ENCODE assay signal across 8 mouse cellular contexts in genomic region chr5:75871120-75871519, GRCm38 (mm10).
DNase-seq lines count a peak whose midpoint lies in the region; ATAC-seq lines count a peak whose summit lies in the region.
"Had no signal": no experiment of that assay in that cellular context is flagged by ENCODE, and none has a peak within 500 bp of the region (broad histone marks: within the 10 kb centered on the region; RNA-seq: fewer than 3 reads in every experiment).

No protein-coding gene starts in this region.

- H3K9me3 ChIP-seq in lung, embryonic 16.5 days (ENCODE audit: control insufficient read depth, low read length): no peaks in the 10 kb centered on the region

- peak; percentile 56; the same call in 1 of the 2 replicates for ATAC-seq in lung, embryonic 16.5 days (ENCODE audit: low read depth)

- 24% methylated on average over 8 of the region's 8 CpGs for WGBS in lung, embryonic 16.5 days

- H3K27me3 ChIP-seq in lung, embryonic 16.5 days (ENCODE audit: control insufficient read depth, insufficient read depth, low read depth, low read length): no peaks in the 10 kb centered on the region
- H3K27me3 ChIP-seq: midbrain, embryonic 12.5 days had no signal

- peak; percentile 53 for DNase-seq in CD4-positive, CD25-positive, alpha-beta regulatory T cell, adult 2 months (ENCODE audit: low read depth, low spot score)
- peak; percentile 81 for DNase-seq in MN1 (ENCODE audit: low spot score)
- peak; percentile 80 to 88 for DNase-seq in cerebellum, postnatal 10 days
- DNase-seq in heart, adult 18-20 months: peak; percentile 84 to 94
- DNase-seq in layer of hippocampus, adult 18-20 months (ENCODE audit: low spot score in 2 of 2): peak; percentile 54 to 88
- peak; percentile 9 to 30 for DNase-seq in right cerebral cortex, postnatal 36 days (ENCODE audit: low spot score in 2 of 2)

- no peak overlapping the region for H3K27ac ChIP-seq in lung, embryonic 16.5 days (ENCODE audit: low read length)
- H3K27ac ChIP-seq: midbrain, embryonic 12.5 days had no signal

- H3K9ac ChIP-seq in lung, embryonic 16.5 days (ENCODE audit: low read length): no peak overlapping the region
- H3K9ac ChIP-seq: midbrain, embryonic 12.5 days had no signal

- H3K36me3 ChIP-seq in lung, embryonic 16.5 days (ENCODE audit: control insufficient read depth, insufficient read depth, low read length): no peaks in the 10 kb centered on the region
- H3K36me3 ChIP-seq: midbrain, embryonic 12.5 days had no signal

- no peak overlapping the region for H3K4me2 ChIP-seq in lung, embryonic 16.5 days (ENCODE audit: low read depth, low read length)
- H3K4me2 ChIP-seq: midbrain, embryonic 12.5 days had no signal

- no peaks in the 10 kb centered on the region for H3K4me1 ChIP-seq in lung, embryonic 16.5 days (replicated peaks; ENCODE audit: control insufficient read depth, insufficient read depth, low read length)

- H3K4me3 ChIP-seq in lung, embryonic 16.5 days (ENCODE audit: low read length): no peak overlapping the region
- H3K4me3 ChIP-seq: midbrain, embryonic 12.5 days had no signal

Comparison
In these comparisons a context has a peak if more than half of its experiments do, and no peak if none do; other contexts are left out.
1. DNase-seq: peak in every context shown above with its lines; median percentile 89 in heart, adult 18-20 months; 84 in cerebellum, postnatal 10 days; 81 in MN1; 71 in layer of hippocampus, adult 18-20 months; 53 in CD4-positive, CD25-positive, alpha-beta regulatory T cell, adult 2 months; 20 in right cerebral cortex, postnatal 36 days.